Mouse (Mus musculus) fibroblast of lung, adult 2 months (primary cell): ENCODE measurements at regions not wholly inside any gene's neighbourhood (a gene's known extent, or its start where the extent isn't known, plus 50 kb on each side); places are given as distances from the start of the nearest gene placed in this dataset.
A peak's percentile ranks its signal among the peaks of the same experiment; 100 is the strongest.

Source experiments
- DNase-seq: peaks from one replicate; pipeline ENCODE4 v3.0.0-alpha.2; 2011; ENCODE audit warnings: low read depth

DNA sequence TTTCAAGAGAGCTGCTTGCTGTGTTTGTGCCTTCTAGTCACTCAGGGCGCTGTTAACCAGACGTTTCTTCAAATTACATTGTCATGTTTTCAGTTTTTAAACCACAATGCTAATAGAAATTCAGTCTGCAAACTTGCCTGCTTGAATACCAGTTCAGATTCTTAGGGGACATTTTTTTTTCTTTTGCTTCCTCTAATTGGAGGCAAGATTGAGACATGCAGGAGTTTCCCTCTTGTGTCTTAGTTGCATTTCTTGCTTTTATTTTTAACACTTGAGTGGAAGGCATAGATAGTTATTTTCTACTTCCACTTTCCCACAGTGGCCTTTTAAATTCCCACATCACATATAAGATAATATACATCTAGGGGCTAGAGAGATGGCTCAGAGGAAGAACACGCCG, 246.8 kb downstream of the Grpr start:
- DNase-seq, result no peak

DNA sequence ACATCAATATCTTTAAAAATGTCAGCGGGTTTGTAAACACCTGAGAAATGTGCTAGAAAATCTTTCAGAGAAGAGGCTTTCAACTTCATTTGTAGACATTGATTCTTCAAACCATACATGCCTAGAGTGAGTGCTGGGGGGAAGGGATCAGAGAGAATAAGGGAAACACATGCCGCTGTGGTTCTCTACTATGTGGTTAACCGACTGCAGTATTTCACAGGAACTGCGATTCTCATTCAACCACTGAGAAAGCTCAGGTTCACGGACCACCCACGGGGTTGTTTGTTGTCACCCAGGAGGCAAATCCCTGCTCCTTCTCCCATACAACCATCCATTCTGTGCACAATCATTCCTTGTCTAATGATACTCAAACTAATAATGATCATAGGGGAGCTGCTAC, 248.4 kb downstream of the Grpr start:
- no peak for DNase-seq

GRCm38 (mm10) chrX:163296956-163297628, 252.4 kb downstream of the Grpr start:
- DNase-seq, result peak; percentile 11

DNA sequence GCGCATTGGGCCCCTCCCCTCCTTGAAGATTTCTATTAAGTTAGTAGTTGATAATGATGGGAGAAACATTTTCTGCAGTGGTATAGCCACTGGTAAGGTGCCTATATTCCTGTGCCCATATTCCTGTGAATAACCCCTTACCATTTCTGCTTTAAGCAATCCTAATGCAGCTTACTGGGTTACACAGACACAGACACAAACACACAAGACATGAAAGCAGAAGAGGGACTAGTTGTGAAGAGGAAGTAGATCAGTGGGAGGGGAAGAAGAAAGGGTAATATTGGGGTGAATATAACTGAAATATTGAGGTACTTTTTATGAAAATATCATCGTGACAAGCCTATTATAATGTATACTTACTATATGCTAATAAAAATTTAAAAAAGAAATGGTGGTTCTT, 288.2 kb downstream of the Grpr start:
- DNase-seq, result no peak

GRCm38 (mm10) chrX:163253048-163253447, 288.6 kb upstream of the S100g start:
- DNase-seq, result no peak

- no peak for DNase-seq
These were observed 240.9 kb upstream of the S100g start for GRCm38 (mm10) chrX:163205260-163205659.

- no peak for DNase-seq
These were observed 239.0 kb upstream of the S100g start for GRCm38 (mm10) chrX:163203446-163203845.

- no peak for DNase-seq
These were observed 217.2 kb upstream of the S100g start for GRCm38 (mm10) chrX:163181588-163181987.

DNA sequence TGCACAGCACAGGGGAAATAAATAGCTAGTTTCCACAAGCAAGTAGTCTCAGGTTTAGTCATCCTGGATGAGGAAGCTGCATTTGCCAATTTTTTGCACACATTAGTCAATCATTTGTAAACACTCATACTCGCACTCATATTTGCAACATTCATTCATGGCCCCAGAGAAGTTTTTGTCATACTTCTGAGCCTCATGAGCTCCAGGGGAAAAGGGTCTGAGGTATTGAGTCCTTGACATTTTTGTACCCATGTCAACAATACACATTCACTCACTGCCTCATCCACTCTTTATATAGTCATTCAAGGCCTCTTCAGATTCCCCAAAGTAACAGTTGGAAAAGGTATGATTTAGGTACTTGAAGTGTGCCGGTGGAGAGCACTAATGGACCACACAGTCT, 200.4 kb upstream of the S100g start:
- DNase-seq, result no peak

- DNase-seq, result no peak
These were observed 190.9 kb upstream of the S100g start for GRCm38 (mm10) chrX:163155251-163155650.

DNA sequence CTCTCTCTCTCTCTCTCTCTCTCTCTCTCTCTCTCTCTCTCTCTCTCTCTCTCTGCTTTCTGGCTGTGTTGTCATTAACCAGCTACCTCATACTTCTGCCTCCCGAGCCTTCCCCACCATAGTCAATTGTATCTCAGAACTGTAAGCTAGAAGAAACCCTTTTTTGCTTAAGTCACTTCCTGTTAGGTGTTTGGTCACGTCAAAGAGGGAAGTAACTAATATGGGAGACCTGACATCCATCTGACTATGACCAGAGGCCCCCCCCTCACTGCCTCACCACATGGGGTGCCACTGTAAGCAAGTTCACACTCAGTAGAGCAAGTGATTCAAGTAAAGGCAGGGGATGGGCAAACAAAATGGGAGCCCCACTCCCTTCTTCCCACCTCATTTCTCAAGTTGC, 187.6 kb upstream of the S100g start:
- no peak for DNase-seq

DNA sequence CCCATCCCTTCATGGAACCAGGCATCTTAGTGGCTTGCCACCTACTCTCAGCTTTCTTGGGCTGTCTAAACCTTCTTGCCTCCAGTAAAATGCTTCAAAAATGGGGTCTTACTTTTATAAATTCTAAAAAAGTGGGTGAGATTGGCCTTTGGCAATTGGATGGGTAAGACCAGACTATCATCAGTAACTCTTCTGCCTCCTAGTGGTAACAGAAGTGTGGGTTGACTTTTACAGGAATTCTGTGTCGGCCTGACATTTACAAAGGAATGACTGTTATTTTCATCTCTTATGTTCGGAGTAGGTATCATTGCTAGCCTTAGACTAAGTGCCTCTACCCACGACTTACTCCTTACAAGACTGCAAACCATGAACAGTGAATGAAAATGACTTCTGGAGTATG, 180.1 kb upstream of the S100g start:
- no peak for DNase-seq

- DNase-seq, result no peak
These were observed 175.1 kb upstream of the S100g start for GRCm38 (mm10) chrX:163139475-163139874.

DNA sequence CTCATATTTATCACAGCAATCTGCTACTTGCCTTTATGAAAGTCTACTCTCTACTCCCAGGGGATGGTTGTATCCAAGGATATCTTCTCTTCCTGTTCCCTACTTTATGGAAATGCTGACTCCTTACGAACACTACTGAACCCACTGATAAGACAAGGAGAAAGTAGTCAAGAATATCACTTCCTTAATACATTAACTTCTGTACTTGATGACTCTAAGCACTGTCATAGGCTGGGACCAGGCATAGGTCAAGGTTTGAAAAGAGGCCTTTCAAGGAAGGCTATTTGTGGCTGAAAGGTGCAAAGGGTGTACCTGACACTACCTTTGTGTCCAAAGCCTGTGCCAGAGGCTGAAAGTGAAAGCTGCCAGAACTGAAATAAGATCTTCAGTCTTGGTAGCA, 164.2 kb upstream of the S100g start:
- DNase-seq, result no peak

DNA sequence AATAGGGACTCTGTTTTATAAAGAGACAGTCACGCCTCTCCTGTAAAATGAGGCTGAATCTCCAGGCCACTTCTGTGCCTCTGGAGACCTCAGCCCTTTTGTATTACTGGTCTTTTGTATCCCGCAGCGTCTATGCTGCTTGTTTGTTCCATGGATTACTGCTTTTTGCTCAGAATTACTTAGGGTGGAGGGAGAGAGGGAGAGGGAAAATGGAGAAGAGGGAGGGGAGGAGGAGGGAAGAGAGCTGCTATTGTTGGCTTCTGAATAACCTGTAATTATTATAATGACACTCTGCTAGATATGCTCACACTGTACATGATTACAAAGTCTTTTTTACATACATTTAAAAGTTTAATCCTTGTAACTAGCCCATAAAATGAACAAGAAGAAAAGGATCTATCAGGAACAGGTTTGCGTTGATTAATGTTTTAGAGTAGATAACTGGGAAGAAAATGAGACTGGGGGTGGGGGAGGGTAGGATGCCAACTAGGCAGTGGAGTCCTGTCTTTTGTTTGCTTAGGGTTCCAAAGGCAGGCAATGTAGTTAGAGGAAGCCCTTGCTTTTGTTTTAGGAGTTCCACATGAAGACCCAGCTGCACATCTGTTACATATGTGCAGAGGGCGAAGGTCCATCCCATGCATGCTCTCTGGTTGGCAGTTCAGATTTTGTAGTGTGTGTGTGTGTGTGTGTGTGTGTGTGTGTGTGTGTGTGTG, 153.4 kb upstream of the S100g start:
- DNase-seq, result no peak

- no peak for DNase-seq
These were observed 152.8 kb upstream of the S100g start for GRCm38 (mm10) chrX:163117237-163117636.

DNA sequence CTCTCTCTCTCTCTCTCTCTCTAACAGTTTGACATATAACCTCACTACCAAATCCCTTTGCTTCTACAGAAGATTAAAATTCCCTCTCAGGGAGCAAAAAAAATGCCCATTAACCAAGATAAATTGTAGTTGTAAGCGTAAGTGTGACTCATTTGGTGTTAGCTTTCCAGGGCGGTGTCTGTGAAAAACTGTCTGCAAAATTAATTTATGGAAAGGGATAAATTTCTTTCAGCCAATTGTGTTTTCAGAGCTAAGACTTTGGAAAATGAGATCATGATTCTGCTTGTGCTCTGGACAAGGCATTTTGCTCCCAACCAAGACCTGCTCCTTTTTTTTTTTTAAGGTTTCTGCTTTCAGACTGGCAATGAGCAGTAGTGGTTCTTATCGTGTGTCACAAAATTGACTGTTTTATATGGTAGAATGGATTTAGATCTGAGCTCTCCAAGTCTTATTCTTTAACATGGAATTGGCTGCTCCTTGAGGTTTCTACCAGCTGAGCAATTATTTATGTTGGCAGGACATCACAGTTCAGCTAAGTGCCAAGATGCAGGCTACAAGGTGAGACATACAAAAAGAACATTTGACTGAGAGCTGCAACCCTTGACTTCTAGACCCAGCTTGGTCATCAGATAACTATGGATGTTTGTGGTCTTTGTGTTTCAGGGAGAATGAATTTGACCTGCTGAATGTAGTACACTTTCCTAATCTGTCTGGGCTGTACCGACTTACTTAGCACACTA, 130.8 kb upstream of the S100g start:
- peak; percentile 57 for DNase-seq
